Mouse (Mus musculus): Measurements from ENCODE around the gene Btrc.

GRCm38 (mm10) chr19:45394078-45394477, 30.5 kb downstream of the Btrc start:
- no peak for TF ChIP-seq CTCF (IDR thresholded peaks at IDR 0.05; ENCODE audit: low read depth, low read length)
- no peak for TF ChIP-seq POLR2A (IDR thresholded peaks at IDR 0.05; ENCODE audit: borderline replicate concordance, low read depth, low read length)
